Mouse (Mus musculus) cortical plate, adult 2 months (tissue): ENCODE measurements at regions not wholly inside any gene's neighbourhood (a gene's known extent, or its start where the extent isn't known, plus 50 kb on each side); places are given as distances from the start of the nearest gene placed in this dataset.

ENCODE experiments used
- CTCF ChIP-seq: fragments of 200-500 bp; IDR thresholded peaks from 2 replicates; pipeline ENCODE4 v1.5.1; 2011; ENCODE audit warnings: mild to moderate bottlenecking, control low read depth, low read length; ENCODE audit not compliant: insufficient read depth; ENCODE audit errors: extremely low read depth
- POLR2A ChIP-seq: fragments of 200-500 bp; IDR thresholded peaks from 2 replicates; pipeline ENCODE4 v1.6.1; 2011; ENCODE audit warnings: mild to moderate bottlenecking, low read length, control low read depth; ENCODE audit not compliant: insufficient read depth; ENCODE audit errors: extremely low read depth

DNA sequence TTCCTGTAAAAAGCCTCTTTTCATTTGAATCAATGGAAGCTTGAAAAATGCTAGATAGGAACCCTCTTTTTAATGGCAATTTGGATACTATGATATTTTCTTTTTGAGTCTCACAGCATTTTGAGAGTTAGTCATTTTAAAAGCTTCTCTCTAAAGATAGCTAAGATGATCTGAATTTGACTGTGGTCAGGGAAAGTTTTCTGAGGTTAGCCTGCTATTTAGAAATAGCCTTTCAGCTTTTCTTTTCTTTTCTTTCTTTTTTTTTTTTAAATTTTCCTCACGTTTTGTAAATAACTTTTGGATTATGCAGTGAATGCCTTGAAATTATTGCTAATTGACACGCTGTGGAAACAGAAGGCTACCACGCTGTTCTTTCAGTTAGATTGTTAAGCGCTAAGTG lies 387.3 kb upstream of the Zeb2 start:
- TF ChIP-seq CTCF (no peak), POLR2A (no peak)
